Mouse (Mus musculus): Measurements from ENCODE around the gene Metap1d.

DNA sequence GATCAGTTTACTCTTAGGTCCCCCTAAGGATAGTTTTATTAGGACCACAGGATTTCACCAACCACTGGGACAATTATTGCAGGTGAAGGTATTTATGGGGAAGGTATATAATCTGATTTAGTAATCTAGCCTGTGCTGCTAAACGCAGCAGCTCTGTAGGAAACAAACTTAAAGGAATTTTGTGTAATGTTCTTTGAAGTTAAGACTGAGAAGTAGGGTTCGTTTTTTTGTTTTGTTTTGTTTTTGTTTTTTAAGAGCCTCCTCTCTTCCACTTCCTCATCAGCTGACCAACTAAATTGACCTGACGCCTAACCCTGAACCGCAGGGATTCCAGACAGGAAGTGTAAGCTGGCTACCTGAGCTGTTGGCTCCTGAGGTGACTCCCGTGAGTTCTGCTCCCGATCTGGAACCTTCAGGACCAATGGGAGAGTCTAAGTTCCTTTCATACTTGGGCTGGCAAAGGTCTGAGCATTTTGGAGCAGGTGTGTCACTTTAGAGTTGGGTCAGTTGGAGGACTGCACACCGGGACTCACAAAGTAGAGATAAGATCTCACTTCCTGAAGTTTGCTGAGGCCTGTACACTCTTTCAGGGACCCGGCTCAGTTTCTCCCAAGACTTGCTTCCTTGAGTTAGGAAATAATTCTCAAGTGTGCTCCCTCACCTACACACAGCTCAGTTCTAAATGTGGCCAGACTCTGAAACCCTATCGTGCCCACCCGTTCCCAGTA, 73.7 kb downstream of the Metap1d start:
- TF ChIP-seq MAX (IDR thresholded peaks at IDR 0.05; ENCODE audit: low read depth) (no peak), POLR2A (IDR thresholded peaks at IDR 0.05; ENCODE audit: insufficient read length, low read depth) (no peak), REST (IDR thresholded peaks at IDR 0.05; ENCODE audit: insufficient read depth, insufficient read length) (no peak), POLR2AphosphoS2 (IDR thresholded peaks at IDR 0.05; ENCODE audit: insufficient read length, low read depth) (no peak)

All from myocyte (in vitro differentiated cells).